Mouse (Mus musculus) erythroid progenitor cell, adult 5-6 weeks (primary cell): ENCODE data around the gene Zfp266. TPM values are rescaled to one million over a fixed set of nuclear protein-coding genes. Genes with fewer than 3 reads are reported as not detected.
"Not testable (repeated sequence)": the region's sequence is repeated elsewhere in the genome, so short reads cannot be mapped to it uniquely, and the experiment has no call there.

ENCODE experiments used
- ATAC-seq: replicated peaks from 2 replicates; pipeline ENCODE4 v1.8.0; 2016; ENCODE audit warnings: moderate number of reproducible peaks, mild to moderate bottlenecking, moderate TSS enrichment, inconsistent platforms; ENCODE audit not compliant: poor library complexity, low FRiP score, severe bottlenecking
- total RNA-seq, 2 experiments: library from RNA; stranded (forward) in 1 of 2; stranded (reverse) in 1 of 2; fragments of 150-400 nt in 1 of 2; fragments of 186-747, 209-891 nt in 1 of 2; gene quantifications; 2 replicates each; pipeline versions ENCODE4 v1.2.3 to v1.2.4; 2015 to 2017; ENCODE audit warnings: low replicate concordance in 2 of 2

Zfp266 gene
- total RNA-seq (2015; ENCODE audit: low replicate concordance) = 10.9 and 20.9 TPM in 2 replicates
- total RNA-seq (2017; ENCODE audit: low replicate concordance) = 8.7 and 10.1 TPM in 2 replicates

DNA sequence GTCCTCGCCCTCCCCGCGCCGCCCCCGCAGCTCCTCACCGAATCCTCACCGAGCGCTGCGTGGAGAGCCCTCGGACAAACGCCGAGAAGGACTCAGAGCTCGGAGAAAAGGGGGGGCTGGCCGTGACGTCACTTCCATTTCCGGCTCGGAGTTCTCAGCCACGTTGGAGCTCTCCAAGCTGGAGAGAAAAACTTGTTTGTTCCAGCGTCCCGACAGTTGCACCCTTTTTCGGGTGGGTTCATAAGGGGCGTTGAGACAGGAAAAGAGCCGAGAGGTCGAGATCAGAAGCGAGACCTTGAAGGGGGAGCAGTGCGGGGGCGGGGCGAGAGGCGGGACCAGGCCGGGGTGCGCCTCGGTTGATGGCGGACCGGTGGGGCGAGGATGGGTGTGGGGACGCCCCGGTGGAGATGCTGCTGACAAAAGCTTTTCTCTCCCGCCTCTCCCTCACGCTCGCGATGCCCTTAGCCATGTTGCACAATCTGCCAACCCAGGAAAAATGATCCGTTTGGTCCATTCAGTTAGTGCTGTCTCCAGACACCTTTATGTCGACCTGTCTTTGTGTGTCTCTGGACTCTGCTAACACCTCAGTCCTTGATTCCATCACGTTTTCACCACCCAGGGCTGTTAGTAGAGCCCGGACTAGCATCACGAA is at the start of gene Zfp266:
Zfp266 (minus strand) TSS at position 112 of the 652 bp plus-strand sequence.
- peak; percentile 96 for ATAC-seq

DNA sequence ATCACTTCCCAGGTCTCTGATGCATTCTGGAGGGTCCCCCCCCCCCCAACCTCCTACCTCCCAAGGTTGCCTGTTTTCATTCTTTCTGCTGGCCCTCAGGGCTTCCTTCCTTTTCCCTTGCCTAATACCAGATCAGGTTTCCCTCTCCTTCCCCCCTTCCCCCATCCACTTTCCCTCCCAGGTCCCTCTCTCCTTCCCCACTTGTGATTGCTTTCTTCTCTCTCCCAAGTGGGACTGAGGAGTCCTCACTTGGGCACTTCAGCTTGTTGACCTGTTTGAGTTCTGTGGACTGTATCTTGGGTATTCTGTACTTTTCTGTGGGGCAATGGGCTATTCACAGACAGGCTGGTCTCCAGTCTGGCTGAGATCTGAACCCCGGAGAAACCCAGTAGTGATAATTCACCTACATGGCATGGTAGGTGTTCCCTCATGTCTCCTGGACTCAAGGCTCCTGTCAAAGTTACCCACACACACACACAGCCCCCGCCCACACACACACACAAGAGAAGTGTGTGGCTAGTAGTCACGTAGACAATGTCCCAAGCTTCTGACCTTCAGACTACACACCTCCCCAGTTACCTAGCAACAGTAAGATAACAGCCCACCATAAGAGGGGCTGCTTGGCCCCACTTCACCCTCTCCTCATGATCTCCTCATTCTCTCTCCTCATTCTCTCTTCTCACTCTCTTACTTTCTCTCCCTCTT is 44.3 kb upstream of the Zfp266 start:
- ATAC-seq = not testable (repeated sequence)

DNA sequence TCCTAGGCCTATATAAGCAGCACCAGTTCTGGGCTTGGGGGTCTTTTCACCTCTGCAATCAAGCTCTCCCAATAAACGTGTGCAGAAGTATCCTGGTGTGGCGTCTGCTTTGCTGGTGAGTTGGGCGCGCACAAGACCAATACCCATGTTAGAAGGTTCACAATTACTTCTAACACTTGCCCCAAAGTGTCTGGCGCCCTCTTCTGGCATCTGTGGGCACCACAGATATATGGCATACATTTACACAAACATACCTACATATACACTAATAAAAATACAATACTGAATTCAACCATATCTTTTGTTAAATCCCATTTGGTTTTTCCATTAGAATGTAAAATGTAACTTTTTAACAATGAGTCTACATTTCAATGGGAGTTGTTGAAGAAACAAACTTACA is 41.0 kb upstream of the Zfp266 start:
- no peak for ATAC-seq

DNA sequence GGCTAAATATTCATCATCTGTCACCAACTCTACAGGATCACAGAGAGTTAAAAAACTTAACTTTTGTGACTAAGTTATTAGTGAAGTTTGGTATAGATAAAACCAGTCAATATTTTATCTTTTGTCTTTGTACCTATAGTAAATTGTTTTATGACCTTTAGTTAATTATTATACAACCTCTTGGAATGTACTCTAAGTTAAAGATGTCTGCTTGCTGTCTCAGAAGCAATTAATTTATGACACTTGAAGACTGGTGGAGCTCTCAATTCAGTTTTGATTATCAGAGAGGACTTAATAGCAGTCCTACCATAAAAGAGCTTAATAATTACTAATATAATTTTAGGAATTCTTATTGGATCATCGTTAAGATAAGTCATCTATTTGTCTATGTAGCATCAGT is 31.5 kb upstream of the Zfp266 start:
- no peak for ATAC-seq

DNA sequence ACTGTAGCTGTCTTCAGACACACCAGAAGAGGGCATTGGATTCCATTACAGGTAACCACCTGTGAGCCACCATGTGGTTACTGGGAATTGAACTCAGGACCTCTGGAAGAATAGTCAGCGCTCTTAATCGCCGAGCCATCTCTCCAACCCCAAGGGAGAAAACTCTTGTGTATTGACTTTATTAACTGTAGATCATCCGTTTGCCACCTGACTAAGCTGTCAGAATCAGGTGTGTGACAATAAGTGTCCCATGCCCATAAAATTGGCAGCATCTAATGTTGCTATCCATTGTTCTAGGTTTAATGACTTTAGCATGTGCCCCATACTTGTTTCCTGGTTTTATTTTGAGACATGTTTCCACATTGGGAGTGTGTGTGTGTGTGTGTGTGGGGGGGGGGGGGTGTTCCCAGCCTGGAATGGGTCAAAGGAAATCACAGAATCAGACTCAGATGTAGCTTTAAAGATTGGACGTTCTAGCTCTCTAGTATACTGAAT is 30.6 kb upstream of the Zfp266 start:
- no peak for ATAC-seq

DNA sequence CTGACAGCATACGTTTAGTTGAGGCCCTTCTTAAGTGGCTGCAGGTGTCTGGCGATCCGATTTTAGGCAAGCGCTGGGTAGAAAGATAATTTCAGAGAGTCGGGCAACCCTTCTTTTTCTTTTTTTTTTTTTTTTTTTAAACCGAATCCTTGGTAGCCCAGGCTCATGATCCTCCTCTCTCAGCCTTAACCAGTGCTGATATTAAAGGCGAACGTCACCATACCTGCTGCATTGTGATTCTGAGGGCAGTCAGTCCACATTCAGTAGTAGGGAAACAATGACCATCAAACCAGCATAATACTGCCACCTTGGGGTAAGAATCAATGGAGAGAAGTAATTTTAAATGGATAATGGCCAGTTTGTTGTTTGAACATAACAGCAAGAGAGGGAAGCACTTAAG is 23.9 kb upstream of the Zfp266 start:
- no peak for ATAC-seq

DNA sequence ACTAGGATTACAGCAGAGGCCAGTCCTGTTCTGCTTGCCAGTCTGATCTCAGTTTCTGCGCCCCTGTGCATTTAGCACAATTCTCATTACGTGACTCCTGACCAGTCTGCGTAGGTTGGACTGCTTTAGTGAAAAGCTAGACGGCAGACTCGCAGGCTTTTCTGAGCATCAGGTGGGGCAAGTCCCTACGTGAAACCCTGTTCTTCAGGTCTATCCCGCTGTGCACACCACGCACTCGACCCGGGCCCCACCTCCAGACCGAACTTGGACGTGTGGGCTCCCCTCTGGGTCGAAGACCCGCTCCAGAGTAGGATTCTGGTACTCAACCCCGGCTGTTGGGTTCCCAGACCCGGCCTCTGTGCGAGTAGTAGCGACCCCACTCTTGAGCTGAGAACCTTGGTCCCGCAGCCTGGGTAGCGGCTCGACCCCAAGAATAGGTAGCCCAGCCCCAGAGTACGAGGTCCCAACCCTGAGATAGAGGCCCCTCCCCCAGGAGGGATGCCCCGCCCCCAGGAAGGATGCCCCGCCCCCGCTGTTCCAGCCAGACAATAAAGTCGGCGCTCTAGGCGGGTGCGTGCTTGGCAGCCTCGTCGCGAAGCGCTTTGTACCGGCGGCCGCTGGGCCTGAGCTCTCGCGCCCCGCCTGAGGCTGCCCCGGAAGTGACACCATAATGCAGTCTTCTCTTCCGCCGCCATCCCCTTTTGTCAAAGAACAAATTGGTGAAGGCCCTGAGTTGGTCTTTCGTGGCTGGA is 23.0 kb upstream of the Zfp266 start:
- peak; percentile 49; the same call in 1 of the 2 replicates for ATAC-seq

DNA sequence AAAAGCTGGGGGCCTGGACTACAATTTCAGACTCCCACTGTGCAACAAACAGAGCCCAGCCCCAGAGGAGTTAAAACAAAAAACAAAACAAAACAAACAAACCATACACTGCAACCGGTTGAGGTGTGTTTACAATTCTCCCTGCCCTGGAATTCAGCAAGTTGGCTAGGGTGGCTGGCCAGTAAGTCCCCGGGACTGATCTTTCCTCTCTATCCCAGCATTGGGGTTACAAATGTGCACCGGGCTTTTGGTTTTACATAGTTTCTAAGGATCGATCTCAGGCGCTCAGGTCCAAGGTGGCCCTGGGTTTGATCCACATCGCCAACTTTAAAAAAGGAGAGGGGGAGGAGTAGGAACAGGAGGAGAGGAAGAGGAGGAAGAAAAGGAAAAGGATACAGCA is 22.3 kb upstream of the Zfp266 start:
- ATAC-seq = no peak

DNA sequence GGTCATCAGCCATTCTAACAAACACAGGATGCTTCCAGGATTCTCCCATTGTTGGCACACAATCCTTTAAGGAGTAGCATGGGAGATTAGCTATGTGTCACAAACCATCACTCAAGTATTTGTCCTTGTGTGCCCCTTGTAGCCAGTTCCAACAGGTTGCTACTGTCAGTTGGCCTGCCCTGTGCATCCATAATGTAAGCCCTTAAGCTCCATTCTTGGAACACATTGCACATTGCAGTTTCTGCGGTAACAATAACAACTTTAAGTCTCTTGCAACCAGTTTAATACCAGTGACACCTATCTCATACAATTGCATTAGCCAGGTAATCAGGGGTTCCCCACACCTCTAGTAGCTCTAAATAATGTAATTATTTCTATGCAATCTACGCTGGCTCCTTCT is 15.4 kb upstream of the Zfp266 start:
- no peak for ATAC-seq

DNA sequence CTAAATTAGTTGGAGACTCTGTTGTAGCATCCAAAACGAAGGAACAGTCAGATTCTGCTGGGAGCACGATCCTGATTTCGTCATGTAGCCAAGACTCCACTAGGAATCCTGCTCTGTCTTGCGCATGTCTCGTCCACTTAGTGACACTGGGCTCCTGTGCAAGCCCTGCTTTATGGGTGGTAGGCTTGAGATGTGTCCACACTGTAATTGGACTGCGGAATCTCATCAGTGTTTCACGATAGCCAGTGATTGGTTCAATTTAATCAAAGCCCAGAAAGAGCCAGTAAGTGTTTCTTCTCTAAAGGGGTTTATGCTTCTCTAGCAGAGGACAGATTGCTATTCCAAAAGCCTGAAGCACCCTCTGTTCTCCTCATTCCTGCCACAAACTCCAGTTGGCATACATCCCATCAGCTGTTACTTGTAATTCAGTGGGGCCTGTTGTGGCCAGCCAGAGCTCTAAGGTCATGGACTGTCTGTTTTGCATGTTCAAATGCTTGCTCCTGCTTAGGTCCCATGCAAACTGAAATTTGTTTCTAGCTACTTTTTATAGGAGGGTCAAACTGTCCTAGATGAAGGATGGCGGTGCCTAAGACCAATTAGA is 13.2 kb upstream of the Zfp266 start:
- no peak for ATAC-seq

DNA sequence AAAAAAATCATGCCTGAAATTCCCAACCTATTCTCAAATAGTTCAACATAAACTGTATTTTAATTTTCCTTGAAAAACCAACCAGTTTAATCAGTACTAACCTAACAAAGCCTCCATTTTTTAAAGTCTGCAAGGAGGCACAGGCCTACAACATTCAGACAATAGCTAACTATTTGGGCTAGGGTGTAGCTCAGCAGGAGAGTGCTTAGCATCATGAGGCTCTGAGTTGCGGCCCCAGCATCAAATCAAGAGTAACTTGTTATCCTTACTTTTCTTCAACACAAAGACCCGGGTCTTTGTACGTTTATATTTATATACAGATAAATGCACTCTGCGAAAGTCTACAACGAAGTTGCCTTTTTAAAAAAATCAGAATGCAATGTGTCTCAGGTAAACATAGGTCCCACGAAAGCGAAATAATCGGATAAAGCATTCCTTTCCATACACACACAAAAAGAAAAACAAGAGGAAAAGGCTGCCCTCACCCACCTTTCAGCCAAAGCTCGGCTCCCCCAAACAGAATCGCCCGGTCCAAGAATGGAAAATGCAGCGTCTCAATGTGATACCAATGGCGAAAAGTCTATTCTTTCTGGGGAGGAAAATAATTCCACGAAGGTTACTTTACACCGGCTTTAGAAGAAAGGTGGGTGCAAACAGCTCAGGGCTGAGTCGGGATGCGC is 546 bp downstream of the Zfp266 start:
- no peak for ATAC-seq

DNA sequence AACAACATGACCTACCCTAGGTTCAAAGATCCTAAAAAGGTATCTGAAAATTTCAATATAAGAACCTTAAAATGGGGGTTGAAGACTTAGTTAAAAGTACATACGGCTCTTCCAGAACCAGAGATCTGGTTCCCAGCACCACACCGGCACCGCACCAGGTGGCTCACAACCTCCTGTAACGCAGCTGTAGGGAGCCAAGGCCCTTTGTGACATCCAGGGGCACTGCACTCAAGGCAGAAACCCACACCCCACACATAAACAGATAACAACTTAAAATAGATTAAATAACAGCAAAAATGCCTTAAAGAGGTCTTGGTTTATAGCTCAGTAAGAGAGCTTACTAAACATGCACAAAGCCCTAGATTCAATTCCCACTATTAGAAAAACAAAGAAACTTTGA is 1.3 kb downstream of the Zfp266 start:
- no peak for ATAC-seq

DNA sequence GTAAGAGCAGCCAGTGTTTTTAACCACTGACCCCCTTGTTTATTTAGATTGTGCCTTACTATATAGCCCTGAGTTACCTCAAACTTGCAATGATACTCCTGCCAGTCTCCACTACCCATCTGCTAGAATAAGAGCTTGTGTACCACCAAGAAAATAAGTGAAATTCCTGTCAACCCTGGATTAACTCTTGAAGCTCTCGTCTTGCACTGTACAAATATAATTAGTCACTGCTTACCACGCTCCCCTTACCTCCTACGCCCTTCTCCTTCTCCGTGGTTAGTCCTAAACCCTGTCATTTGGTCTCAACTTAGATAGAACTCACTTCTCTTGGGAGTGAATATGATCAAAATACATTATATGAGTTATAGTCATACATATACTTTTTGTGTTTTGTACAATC is 2.5 kb downstream of the Zfp266 start:
- ATAC-seq = no peak

DNA sequence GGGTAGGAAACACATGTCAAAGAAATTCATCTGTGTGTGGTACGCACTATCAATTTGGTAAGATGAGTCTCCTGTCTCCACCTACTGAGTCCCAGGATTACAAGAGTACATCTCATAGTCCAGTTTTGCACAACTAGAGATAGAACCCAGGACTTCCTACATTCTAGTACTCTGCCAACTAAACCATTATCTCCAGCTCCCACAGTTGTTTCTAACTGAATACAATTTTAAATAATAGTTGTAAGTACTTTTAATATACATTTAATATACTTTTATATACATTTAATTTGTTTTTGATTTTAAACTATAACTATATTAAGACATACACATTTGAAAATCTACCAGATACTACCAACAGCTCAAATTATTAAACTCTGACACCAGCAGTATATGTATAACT is 3.5 kb downstream of the Zfp266 start:
- ATAC-seq = no peak

DNA sequence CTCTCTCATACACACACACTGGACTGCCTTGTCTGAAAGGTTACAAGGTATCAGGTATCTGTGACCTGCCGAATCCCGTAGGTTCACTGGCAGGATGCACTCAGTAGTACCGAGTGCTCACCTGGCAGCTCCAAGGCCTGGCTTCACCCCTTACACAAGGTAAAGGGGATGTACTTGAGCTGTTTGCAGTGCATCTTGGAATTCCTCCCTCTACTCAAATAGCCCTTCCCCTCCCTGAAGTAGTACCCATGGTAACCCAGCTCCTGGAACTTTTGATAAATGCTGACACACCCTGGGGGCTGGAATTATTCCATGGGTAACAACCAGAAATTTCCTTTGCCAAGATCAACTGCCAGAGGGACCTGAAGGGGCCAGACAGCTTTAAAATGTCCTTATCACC is 7.2 kb downstream of the Zfp266 start:
- 0 out of 2 replicates have a peak, but pooled peaks have one; percentile 4 for ATAC-seq

DNA sequence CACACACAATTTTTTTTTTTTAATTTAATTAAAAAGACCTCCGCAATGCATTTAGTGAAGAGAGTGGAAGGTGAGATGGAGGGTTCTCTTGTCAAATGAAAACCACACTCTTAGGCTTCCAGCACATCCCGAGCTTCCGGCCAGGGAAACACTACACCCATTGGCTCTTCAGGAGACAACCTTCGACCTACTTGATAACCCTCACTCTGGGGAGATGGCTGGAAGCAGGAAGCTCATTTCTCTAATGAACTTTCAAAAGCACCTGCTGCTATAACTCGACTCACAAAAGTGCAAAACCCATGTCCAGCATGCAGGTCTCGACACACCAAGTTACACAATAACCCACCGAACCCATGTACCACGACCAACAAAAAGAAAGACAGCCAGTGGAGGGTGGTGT is 8.5 kb downstream of the Zfp266 start:
- no peak for ATAC-seq

DNA sequence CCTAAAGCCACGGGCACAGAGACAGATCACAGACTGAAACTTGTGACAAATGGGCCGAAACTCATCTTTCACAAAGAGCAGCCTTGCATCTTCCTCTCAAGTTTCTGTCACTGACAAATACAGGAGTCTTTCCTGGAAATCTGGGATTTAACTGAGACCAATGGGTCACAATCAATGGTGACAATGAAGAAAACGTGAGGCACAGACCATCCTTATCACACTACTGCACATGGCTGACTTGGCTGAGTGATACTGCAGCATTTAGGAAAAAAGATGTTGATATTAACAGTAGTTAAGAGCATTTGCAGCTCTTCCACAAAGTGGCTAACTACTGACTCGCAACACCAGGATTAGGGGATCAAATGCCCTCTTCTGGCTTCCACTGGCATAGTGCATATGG is 9.6 kb downstream of the Zfp266 start:
- no peak for ATAC-seq

DNA sequence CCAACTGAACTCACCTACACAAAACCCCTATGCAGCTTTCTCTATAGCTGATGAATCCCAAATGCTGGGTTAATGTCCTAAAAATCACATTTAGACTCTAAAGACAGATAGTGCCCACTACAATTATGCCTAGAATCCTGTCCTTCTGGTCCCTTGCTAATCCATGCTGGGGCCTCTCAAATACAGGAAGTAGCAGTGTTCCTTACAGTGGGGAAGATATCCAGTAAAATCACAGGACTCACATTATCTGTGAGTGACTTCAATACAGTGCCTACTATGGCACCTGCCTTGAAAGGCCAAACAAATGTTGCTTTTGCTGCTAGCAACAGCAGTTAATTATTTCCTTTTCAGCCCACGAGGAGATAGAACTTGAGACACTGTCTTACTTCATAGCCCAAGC is 10.9 kb downstream of the Zfp266 start:
- no peak for ATAC-seq

DNA sequence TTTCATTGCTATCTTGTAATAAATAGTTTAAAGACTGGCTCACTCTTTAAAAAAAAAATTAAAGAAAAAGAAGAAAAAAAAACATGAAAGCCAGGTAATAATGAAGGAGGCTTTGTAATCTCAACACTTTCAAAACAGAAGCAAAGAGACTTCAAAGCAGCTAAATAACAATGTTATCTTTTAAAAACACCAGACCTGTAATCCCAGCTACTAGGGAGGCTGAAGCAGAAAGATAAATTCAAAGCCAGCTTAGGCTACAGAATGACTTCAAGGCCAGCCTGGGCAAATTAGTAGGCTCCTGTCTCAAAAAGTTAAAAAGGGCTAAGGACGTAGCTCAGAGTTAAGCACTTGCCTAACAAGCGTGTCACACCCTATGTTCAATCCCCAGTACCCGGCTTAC is 11.5 kb downstream of the Zfp266 start:
- ATAC-seq = no peak

DNA sequence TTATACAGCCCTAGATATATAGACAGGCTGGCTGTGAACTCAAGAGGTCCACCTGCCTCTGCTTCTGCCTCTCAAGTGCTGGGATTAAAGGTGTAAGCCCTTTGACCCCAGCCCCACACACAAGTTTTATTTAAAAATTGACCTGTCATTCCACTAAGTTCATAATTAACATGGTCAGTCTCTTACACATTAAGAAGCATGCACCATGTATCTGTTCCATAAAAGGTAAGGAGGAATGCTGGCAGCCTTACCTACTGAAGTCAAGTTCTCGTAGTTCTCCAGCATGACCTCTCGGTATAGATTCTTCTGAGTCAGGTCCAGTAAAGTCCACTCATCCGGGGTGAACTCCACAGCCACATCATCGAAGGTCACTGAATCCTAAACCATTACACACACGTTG is 16.4 kb downstream of the Zfp266 start:
- no peak for ATAC-seq
